In the genomic region with DNA sequence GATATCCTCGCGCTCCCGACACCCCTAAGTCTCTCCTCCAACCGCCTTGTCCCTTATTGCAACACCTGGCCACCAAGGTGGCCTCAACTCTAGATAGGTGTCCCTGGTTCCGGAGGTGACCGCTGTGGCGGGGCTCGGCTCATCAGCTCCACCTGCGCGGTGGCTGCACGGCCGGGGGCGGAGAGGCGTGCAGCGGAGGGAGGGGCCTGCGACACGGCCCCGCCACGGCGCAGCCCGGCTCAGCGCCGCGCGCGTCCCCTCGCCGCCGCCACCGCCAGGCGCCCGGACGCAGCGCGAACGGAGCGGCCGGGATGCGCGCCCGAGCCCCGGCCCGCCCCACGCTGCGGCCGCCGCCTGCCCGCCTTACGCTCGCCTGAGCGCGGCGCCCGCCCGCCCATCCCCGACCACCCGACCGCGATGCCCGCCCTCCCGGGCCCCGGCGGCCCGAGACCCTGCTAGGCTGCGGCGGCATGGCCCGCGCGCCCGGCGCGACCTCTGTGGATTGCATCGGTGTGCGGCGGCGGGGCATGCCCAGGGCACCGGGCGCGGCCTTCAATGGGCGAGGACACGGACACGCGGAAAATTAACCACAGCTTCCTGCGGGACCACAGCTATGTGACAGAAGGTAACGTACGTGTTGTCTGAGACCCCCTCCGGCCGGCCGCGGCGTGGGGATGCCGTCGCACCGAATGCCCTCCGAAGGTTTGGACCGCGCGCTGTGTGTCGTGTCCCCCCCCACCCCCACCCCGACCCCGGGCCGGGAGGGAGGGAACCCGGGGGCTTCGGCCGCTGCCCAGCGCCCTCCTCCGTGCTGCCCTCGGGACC, we compare ENCODE assay signal across 7 mouse cellular contexts. TPM values are rescaled to one million over a fixed set of nuclear protein-coding genes. Genes with fewer than 3 reads are reported as not detected.
A peak's percentile ranks its signal among the peaks of the same experiment; 100 is the strongest.
DNase-seq lines count a peak whose midpoint lies in the region; ATAC-seq lines count a peak whose summit lies in the region.

A gene (plus strand): TSS at position 248 of the 825 bp plus-strand sequence.

- no peaks in the 10 kb centered on the region; the same call in 1 of the 2 replicates for H3K4me1 ChIP-seq in embryonic facial prominence, embryonic 14.5 days (ENCODE audit: control insufficient read depth, insufficient read depth, low read length)

- DNase-seq in ovary, postnatal 36 days (ENCODE audit: low spot score), result peak; percentile 19
- no peak for DNase-seq in ovary, postnatal 14 days (ENCODE audit: low spot score)
- DNase-seq in embryonic facial prominence, embryonic 14.5 days (ENCODE audit: low spot score), result no peak
- DNase-seq in layer of hippocampus, postnatal 14 days (ENCODE audit: low spot score in 2 of 2), result peak in 1 of 2 experiments; percentile 46
- DNase-seq in neural tube, embryonic 10.5 days (ENCODE audit: extremely low spot score, low spot score), result peak; percentile 29
- no peak for DNase-seq in ovary, adult 18-20 months (ENCODE audit: low spot score)

- H3K27me3 ChIP-seq in embryonic facial prominence, embryonic 14.5 days (replicated peaks; ENCODE audit: control insufficient read depth, insufficient read depth, low read length), result peaks cover 85% of the 10 kb centered on the region

- no peaks in the 10 kb centered on the region for H3K9me3 ChIP-seq in embryonic facial prominence, embryonic 14.5 days (ENCODE audit: control insufficient read depth, low read length)

- no peak for ATAC-seq in embryonic facial prominence, embryonic 14.5 days (ENCODE audit: low read depth)
- ATAC-seq in monocyte, adult 5-6 weeks (replicated peaks; ENCODE audit: insufficient number of reproducible peaks, low FRiP score, low TSS enrichment, poor library complexity, severe bottlenecking), result no peak

- peak within 1 kb of the TSS; percentile 45 for H3K4me3 ChIP-seq in embryonic facial prominence, embryonic 14.5 days (ENCODE audit: low read depth, low read length)

- H3K9ac ChIP-seq in embryonic facial prominence, embryonic 14.5 days (ENCODE audit: low read depth, low read length), result peak within 1 kb of the TSS; percentile 51

- 2% methylated on average over 39 of the region's 108 CpGs for WGBS in embryonic facial prominence, embryonic 14.5 days

- no peak within 1 kb of the TSS for H3K27ac ChIP-seq in embryonic facial prominence, embryonic 14.5 days (replicated peaks; ENCODE audit: low read depth, low read length)

- peak within 1 kb of the TSS; percentile 82 for H3K4me2 ChIP-seq in embryonic facial prominence, embryonic 14.5 days (ENCODE audit: low read depth, low read length)

- H3K36me3 ChIP-seq in embryonic facial prominence, embryonic 14.5 days (ENCODE audit: control insufficient read depth, insufficient read depth, low read length), result no peaks in the 10 kb centered on the region

RNA-seq across cellular contexts. Expression of the gene that starts here (rescaled TPM):
- polyA plus RNA-seq in embryonic facial prominence, embryonic 14.5 days (2014; fragmentation: Nextera tagmentation; extraction: Ambion mirVana), result 2.9 and 3.1 TPM in 2 replicates
- 100 to 1,000 TPM; 355 to 364 TPM for total RNA-seq in layer of hippocampus, postnatal 14 days (2021)
- 0.10 TPM in 1 of 3 replicates, not detected in the others for total RNA-seq in monocyte, adult 5-6 weeks (2017)

Comparison
In these comparisons a context has a peak if more than half of its experiments do, and no peak if none do; other contexts are left out.
1. RNA of the gene that starts here (total RNA-seq): 355 to 364 TPM in layer of hippocampus, postnatal 14 days; 0.10 TPM in monocyte, adult 5-6 weeks; every median in the first group is over 100 times any median in the second.
2. DNase-seq: peak in ovary, postnatal 36 days (single experiment) and neural tube, embryonic 10.5 days (single experiment); none in ovary, postnatal 14 days (single experiment), embryonic facial prominence, embryonic 14.5 days (single experiment) and ovary, adult 18-20 months (single experiment).